Mouse (Mus musculus) CD8-positive naive resting alpha-beta T cell, adult 2 months (primary cell): ENCODE data around the gene H2-M10.3.
"Not testable (repeated sequence)": the region's sequence is repeated elsewhere in the genome, so short reads cannot be mapped to it uniquely, and the experiment has no call there.

ENCODE experiments used
- DNase-seq, 2 experiments: peaks; one replicate each; pipeline ENCODE4 v3.0.0; 2022; ENCODE audit warnings: low read depth in 2 of 2, low spot score in 2 of 2

The H2-M10.3 gene

GRCm38 (mm10) chr17:36368317-36368716 is at the start of gene H2-M10.3:
H2-M10.3 (minus strand) TSS chr17:36368417.
- not testable (repeated sequence) for DNase-seq

DNA sequence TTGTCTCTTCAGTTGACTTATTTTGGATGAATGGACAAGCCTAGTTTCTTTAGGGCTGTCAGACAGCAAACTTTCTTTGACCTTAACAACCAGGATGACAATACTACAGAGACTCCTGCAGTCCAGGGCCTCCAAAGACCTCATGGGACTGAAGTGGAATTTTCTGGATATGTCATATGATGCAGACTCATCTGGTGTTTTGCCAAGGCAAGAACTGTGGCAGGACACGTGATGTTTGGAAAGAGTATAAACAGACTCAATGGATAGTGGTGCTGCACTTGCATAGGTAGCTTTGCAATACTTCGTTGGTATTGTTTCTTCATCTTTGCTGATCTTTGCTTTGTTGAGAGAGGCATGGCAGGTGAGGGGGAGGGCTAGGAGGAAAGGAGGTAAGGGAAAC is 49.2 kb upstream of the H2-M10.3 start:
- DNase-seq: no peak

GRCm38 (mm10) chr17:36415407-36415806 is 47.2 kb upstream of the H2-M10.3 start:
- no peak for DNase-seq

GRCm38 (mm10) chr17:36414361-36414760 is 46.1 kb upstream of the H2-M10.3 start:
- no peak for DNase-seq

DNA sequence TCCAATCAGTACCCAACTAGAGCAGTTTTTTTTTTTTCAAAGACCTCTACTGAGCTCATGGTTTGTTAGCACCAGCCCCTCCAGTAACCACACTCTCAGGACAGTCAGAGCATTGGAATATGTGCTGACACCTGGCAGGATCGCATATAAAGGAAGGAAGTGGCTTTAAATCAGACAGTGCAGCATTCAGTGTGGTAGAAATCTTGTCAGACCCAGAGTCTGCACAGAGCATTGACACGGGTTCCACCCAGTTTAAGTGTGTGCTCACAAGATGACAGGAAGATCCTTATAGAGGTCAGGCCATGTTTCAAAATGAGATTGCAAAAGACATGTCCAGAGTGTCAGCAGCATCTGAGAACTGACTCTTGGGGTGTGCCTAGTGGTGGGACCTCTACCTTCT is 21.7 kb upstream of the H2-M10.3 start:
- DNase-seq: no peak

GRCm38 (mm10) chr17:36362404-36362803 is 5.8 kb downstream of the H2-M10.3 start:
- DNase-seq: not testable (repeated sequence)

GRCm38 (mm10) chr17:36357512-36357911 is 10.7 kb downstream of the H2-M10.3 start:
- peak; percentile 18 to 32 for DNase-seq

GRCm38 (mm10) chr17:36355763-36356162 is 12.5 kb downstream of the H2-M10.3 start:
- no peak for DNase-seq

GRCm38 (mm10) chr17:36355343-36355742 is 12.9 kb downstream of the H2-M10.3 start:
- DNase-seq: peak in 1 of 2 experiments; percentile 7

DNA sequence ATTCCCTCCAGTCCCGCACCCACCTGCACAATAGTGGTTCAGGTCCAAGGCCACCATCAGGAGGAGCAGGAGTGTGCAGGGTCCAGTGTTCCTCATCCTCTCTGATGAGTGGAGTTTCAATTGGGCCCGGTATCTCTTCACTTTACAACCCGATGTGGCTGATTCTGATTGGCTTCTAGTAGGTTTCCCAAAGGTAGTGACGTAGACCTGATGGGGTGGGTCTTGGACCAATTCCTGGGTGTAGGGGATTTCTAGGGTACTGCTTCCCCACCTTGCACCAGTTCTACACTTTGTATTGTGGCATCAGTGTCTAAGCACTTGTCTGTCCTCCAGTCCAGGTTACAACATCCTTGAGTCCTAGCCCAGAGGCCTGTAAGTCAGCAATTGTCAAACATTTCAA is 42.2 kb downstream of the H2-M10.3 start, which contains the start of gene H2-M10.1:
Gene H2-M10.1, minus strand, starts transcription at position 101 of the 400 bp plus-strand sequence.
- DNase-seq: no peak

DNA sequence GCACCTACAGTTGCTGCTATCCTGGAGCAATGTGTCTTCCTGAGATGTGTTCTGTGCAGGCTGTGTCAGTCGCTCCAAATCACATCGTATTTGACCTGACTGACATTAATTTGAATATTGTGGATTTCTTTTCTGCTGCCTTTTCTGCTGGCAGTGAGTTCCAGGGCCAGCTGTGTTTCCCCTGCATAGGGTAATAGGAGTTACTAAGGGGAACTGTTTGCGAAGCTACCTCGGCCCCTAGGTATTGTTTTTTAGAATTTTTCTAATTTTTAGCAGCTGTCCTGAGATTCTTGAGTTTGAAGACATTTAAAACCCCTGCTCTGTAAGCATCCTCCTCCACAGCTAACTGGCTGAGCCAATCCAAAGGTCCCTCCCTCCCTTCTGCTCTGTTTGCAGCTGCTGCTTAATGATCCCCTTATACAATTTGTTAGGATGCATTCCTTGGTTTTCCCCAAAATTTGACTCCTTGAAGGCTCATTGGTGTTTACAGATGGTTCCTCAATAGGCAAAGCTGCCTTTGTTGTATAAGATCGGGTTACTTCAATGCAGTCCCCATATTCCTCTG is 52.4 kb downstream of the H2-M10.3 start:
- DNase-seq: no peak

- peak; percentile 32 to 56 for DNase-seq
Measured at GRCm38 (mm10) chr17:36315041-36315688, 53.1 kb downstream of the H2-M10.3 start.
